Mouse (Mus musculus): ENCODE data around the gene Slc9a1.

DNA sequence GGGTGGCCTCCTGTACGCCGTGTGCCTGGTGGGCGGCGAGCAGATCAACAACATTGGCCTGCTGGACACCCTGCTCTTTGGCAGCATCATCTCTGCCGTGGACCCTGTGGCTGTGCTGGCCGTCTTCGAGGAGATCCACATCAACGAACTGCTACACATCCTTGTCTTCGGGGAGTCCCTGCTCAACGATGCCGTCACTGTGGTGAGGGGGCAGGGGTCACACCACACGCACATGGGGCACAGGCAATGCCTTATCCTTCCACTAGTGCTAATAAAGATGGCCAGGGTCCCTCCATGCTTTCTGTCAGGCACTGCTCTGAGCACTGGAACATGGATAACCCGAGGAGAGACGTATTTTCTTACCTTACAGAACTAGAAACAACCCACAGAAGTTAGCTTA lies 42.6 kb downstream of the Slc9a1 start:
- TF ChIP-seq CTCF (IDR thresholded peaks at IDR 0.05; ENCODE audit: low read depth), result no peak
- no peak for TF ChIP-seq EP300 (IDR thresholded peaks at IDR 0.05; ENCODE audit: low read depth)

Data from heart, postnatal 0 days (tissue).